Mouse (Mus musculus) CH12.LX (cell line): Measurements from ENCODE around the gene Lamc1.

ENCODE experiments used
- CTCF ChIP-seq, 2 experiments: IDR thresholded peaks in 1 of 2; conservative IDR thresholded peaks in 1 of 2; 2 replicates each; pipeline ENCODE4 v1.5.1; 2011 to 2012; ENCODE audit warnings: low read depth in 2 of 2, low read length in 2 of 2, improper control_type of control experiment in 1 of 2, inconsistent platforms in 1 of 2, mild to moderate bottlenecking in 1 of 2, moderate library complexity in 1 of 2
- ELF1 ChIP-seq: IDR thresholded peaks from 2 replicates; pipeline ENCODE4 v1.6.1; 2014; ENCODE audit warnings: low read depth, mild to moderate bottlenecking, inconsistent platforms, low read length, improper control_type of control experiment
- EP300 ChIP-seq: IDR thresholded peaks from 2 replicates; pipeline ENCODE4 v1.6.1; 2011; ENCODE audit warnings: low read length, improper control_type of control experiment
- MAX ChIP-seq: IDR thresholded peaks from 2 replicates; pipeline ENCODE4 v1.6.1; 2011; ENCODE audit warnings: low read length, improper control_type of control experiment
- MAZ ChIP-seq: IDR thresholded peaks from 2 replicates; pipeline ENCODE4 v1.6.1; 2012; ENCODE audit warnings: low read depth, mild to moderate bottlenecking, inconsistent platforms, low read length, improper control_type of control experiment, moderate library complexity
- MXI1 ChIP-seq: IDR thresholded peaks from 2 replicates; pipeline ENCODE4 v1.6.1; 2011; ENCODE audit warnings: mild to moderate bottlenecking, low read depth, low read length, improper control_type of control experiment
- MYC ChIP-seq: IDR thresholded peaks from 2 replicates; pipeline ENCODE4 v1.6.1; 2011; ENCODE audit warnings: low read depth, mild to moderate bottlenecking, improper control_type of control experiment, low read length
- POLR2A ChIP-seq: IDR thresholded peaks from 2 replicates; pipeline ENCODE4 v1.6.1; 2011; ENCODE audit warnings: low read depth, mild to moderate bottlenecking, improper control_type of control experiment, low read length
- POLR2AphosphoS2 ChIP-seq: IDR thresholded peaks from 2 replicates; pipeline ENCODE4 v1.6.1; 2011; ENCODE audit warnings: low read depth, low read length, improper control_type of control experiment
- SIN3A ChIP-seq: IDR thresholded peaks from 2 replicates; pipeline ENCODE4 v1.6.1; 2012; ENCODE audit warnings: low read length, improper control_type of control experiment, inconsistent platforms
- ZC3H11A ChIP-seq: IDR thresholded peaks from 2 replicates; pipeline ENCODE4 v1.6.1; 2012; ENCODE audit warnings: low read depth, mild to moderate bottlenecking, inconsistent platforms, low read length, improper control_type of control experiment
- ZKSCAN1 ChIP-seq: IDR thresholded peaks from 2 replicates; pipeline ENCODE4 v1.6.1; 2012; ENCODE audit warnings: low read depth, inconsistent platforms, low read length, improper control_type of control experiment, borderline replicate concordance
- ZMIZ1 ChIP-seq: IDR thresholded peaks from 2 replicates; pipeline ENCODE4 v1.6.1; 2012; ENCODE audit warnings: low read depth, mild to moderate bottlenecking, inconsistent platforms, low read length, improper control_type of control experiment

GRCm38 (mm10) chr1:153235576-153235975, 97.0 kb downstream of the Lamc1 start:
- TF ChIP-seq ZMIZ1 (no peak), POLR2A (no peak), MYC (no peak), POLR2AphosphoS2 (no peak), CTCF (conservative IDR thresholded peaks at IDR 0.05 in 1 of 2, IDR thresholded peaks at IDR 0.05 in 1 of 2; ENCODE audit: low read depth in 2 of 2, low read length in 2 of 2) (no peak), MAX (no peak), EP300 (no peak), MXI1 (no peak), SIN3A (no peak), ZC3H11A (no peak), MAZ (no peak), ELF1 (no peak), ZKSCAN1 (no peak)
